Mouse (Mus musculus): ENCODE measurements around the gene Pycard. TPM values are rescaled to one million over a fixed set of nuclear protein-coding genes. Genes with fewer than 3 reads are reported as not detected.

Pycard gene
- 100 to 1,000 TPM; 256 to 301 TPM for polyA plus RNA-seq (2017; shearing (Covaris generic))

GRCm38 (mm10) chr7:127993341-127993977, at the start of gene Pycard:
TSS of gene Pycard (minus strand) at chr7:127993867.

GRCm38 (mm10) chr7:128003688-128004087, 10.0 kb upstream of the Pycard start, which contains the start of gene Trim72:
TSS of gene Trim72 (plus strand) at chr7:128003949.

DNA sequence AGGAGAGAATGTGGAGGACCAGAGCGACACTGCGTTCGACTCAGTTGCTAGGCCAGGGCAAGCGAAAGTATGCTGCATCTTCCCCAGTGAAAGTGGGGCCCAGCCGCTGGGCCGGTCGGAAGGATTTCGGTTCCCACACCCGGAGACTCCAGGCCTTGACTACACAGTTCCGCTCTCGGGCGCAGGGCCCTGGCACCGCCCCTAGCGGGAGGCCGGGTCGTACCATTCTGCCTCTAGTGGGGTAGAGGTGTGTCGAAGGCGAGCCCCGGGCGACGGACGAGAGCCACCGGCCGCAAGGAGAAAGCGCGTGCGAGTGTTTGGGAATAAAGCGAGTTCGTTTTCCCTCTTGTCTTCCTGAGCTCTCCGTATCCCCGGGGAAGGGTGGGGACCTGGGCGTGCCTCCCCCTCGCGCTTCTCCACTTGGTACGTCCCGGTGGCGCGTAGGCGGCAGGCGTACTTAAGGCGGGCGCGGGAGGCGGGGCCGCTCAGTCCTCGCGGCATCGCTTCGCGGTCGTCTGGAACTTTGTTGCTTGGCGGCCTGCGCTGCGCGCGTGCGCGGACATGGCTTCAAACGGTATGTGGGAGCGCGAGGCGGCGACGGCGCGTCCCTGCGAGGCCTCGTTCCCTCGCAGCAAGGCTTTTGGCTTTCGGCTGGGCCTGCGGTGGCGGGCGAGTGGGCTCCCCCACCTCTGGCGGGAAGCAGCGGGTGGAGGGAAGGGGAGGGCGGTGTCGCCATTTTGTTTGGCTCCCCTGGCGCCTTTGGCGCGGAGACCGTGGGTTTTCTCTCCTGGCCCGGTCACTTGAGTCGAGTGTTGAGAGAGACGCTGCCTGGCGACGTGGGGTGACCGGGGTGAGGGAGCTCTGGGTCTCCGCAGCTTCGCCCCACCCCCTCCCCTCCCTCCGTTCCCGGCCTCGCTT, 26.4 kb downstream of the Pycard start, which contains the start of gene Fus:
Gene Fus, plus strand, starts transcription at position 454 of the 918 bp plus-strand sequence.

DNA sequence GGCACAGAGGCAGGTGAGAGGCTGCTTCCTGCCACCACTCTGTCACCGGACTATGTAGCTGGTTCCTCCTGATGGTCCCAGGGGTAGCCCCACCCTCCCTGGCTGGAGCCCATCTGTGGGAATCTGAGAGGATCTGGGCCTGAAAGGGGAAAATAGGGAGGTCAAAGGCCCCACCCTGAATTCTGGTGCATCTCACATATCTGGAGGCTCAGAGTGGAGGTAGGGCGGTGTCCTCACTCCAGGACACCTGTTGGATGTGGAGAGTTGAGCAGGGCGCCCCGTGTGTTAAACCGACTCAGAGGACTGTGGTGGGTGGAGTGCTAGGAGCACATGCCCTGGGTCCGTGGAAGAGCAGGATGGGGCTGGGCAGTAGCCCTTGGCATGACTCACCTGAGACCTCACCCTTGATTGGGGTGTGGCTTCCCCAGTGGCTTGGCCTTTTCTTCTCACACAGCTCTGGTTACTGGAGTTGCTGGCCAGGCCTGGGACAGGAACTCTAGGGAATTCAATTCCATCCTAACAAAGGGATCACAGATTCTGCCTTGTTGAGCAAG, 47.1 kb downstream of the Pycard start, which contains the start of gene Prss36:
Gene Prss36, minus strand, starts transcription at position 256 of the 554 bp plus-strand sequence.

Other genes starting within 250 kb of the Pycard start
- gene Fbxl19, start 249.3 kb downstream of the Pycard start, polyA plus RNA-seq (2017; shearing (Covaris generic)) = 1 to 10 TPM in 1 of 2 experiments, under 1 TPM in 1; 0.80 to 1.0 TPM
- gene Orai3, start 224.1 kb downstream of the Pycard start, polyA plus RNA-seq (2017; shearing (Covaris generic)) = 10 to 100 TPM; 20.0 to 30.8 TPM
- 1 to 10 TPM; 3.8 to 6.5 TPM for gene Setd1a, start 217.2 kb downstream of the Pycard start, polyA plus RNA-seq (2017; shearing (Covaris generic))
- gene Gm49388, start 208.3 kb downstream of the Pycard start, polyA plus RNA-seq (2017; shearing (Covaris generic)) = not detected
- gene Hsd3b7, start 193.3 kb downstream of the Pycard start, polyA plus RNA-seq (2017; shearing (Covaris generic)) = 1 to 10 TPM; 1.6 to 6.7 TPM
- 100 to 1,000 TPM; 147 to 189 TPM for gene Stx4a, start 169.6 kb downstream of the Pycard start, polyA plus RNA-seq (2017; shearing (Covaris generic))
- gene Stx1b, start 169.3 kb downstream of the Pycard start, polyA plus RNA-seq (2017; shearing (Covaris generic)) = under 1 TPM; 0.51 to 0.56 TPM
- 10 to 100 TPM; 43.6 to 44.7 TPM for gene Zfp646, start 117.6 kb downstream of the Pycard start, polyA plus RNA-seq (2017; shearing (Covaris generic))
- gene Zfp668, start 117.0 kb downstream of the Pycard start, polyA plus RNA-seq (2017; shearing (Covaris generic)) = 10 to 100 TPM; 13.1 to 20.9 TPM
- 1 to 10 TPM; 1.1 to 2.5 TPM for gene Prss53, start 102.9 kb downstream of the Pycard start, polyA plus RNA-seq (2017; shearing (Covaris generic))
- not detected for gene Gm21974, start 98.4 kb downstream of the Pycard start, polyA plus RNA-seq (2017; shearing (Covaris generic))
- gene Vkorc1, start 98.2 kb downstream of the Pycard start, polyA plus RNA-seq (2017; shearing (Covaris generic)) = 10 to 100 TPM; 43.9 to 54.4 TPM
- gene Bckdk, start 89.8 kb downstream of the Pycard start, polyA plus RNA-seq (2017; shearing (Covaris generic)) = 10 to 100 TPM; 50.0 to 58.9 TPM
- gene Kat8, start 81.4 kb downstream of the Pycard start, polyA plus RNA-seq (2017; shearing (Covaris generic)) = 10 to 100 TPM; 37.9 to 46.2 TPM
- 1 to 10 TPM in 1 of 2 experiments, under 1 TPM in 1; 0.76 to 1.9 TPM for gene Prss8, start 63.8 kb downstream of the Pycard start, polyA plus RNA-seq (2017; shearing (Covaris generic))
- gene Prss36, start 47.1 kb downstream of the Pycard start, polyA plus RNA-seq (2017; shearing (Covaris generic)) = 1 to 10 TPM; 2.9 to 3.4 TPM
- 100 to 1,000 TPM; 120 to 128 TPM for gene Fus, start 26.4 kb downstream of the Pycard start, polyA plus RNA-seq (2017; shearing (Covaris generic))
- not detected for gene Trim72, start 10.1 kb upstream of the Pycard start, polyA plus RNA-seq (2017; shearing (Covaris generic))
- under 1 TPM; 0.22 to 0.40 TPM for gene Itgam, start 68.8 kb upstream of the Pycard start, polyA plus RNA-seq (2017; shearing (Covaris generic))
- gene Gm49368, start 68.8 kb upstream of the Pycard start, polyA plus RNA-seq (2017; shearing (Covaris generic)) = 1 to 10 TPM in 1 of 2 experiments, under 1 TPM in 1; 0.37 to 1.4 TPM
- gene Itgax, start 135.7 kb upstream of the Pycard start, polyA plus RNA-seq (2017; shearing (Covaris generic)) = under 1 TPM in 1 of 2 experiments, not detected in 1; 0.04 TPM
- gene Itgad, start 160.5 kb upstream of the Pycard start, polyA plus RNA-seq (2017; shearing (Covaris generic)) = 1 to 10 TPM in 1 of 2 experiments, not detected in 1; 2.8 TPM
- gene Cox6a2, start 212.5 kb upstream of the Pycard start, polyA plus RNA-seq (2017; shearing (Covaris generic)) = under 1 TPM in 1 of 2 experiments, not detected in 1; 0.31 TPM
- 10 to 100 TPM; 10.9 to 20.7 TPM for gene Armc5, start 243.5 kb upstream of the Pycard start, polyA plus RNA-seq (2017; shearing (Covaris generic))
- gene 9130023H24Rik, start 244.2 kb upstream of the Pycard start, polyA plus RNA-seq (2017; shearing (Covaris generic)) = 1 to 10 TPM; 1.8 to 3.2 TPM

Data from inflammation-experienced regulatory T-cells (primary cell).